Mouse (Mus musculus) T-helper 1 cell (primary cell): ENCODE results near the gene Cox7a2.

Experiments used
- in situ Hi-C: fragments of 300-600 bp; cut with MboI, MseI; formaldehyde crosslinking; loops from one replicate; pipeline ENCODE4 v1.15.1; 2025; ENCODE audit warnings: high pct_unique_total_duplicates

Gene Cox7a2

DNA sequence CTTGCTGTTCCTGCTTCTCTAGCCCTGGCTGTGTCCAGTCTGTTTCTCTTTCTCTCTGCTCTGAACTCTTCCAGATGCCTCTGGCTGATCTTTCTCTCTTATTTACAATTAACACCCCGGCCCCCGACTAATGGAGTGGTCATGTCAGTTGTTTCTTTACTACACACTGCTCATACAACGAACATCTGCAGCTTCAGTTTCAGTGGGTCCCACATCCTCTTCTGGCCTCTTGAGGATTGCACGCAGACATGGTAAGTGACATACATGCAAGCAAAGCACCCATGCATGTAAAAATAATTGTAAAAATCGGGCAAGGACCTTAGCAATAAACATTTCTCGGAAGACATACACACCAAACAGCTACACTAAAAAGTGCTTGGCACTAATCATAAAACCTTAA, 24.1 kb downstream of the Cox7a2 start:
- in situ Hi-C loops = no loop called here

DNA sequence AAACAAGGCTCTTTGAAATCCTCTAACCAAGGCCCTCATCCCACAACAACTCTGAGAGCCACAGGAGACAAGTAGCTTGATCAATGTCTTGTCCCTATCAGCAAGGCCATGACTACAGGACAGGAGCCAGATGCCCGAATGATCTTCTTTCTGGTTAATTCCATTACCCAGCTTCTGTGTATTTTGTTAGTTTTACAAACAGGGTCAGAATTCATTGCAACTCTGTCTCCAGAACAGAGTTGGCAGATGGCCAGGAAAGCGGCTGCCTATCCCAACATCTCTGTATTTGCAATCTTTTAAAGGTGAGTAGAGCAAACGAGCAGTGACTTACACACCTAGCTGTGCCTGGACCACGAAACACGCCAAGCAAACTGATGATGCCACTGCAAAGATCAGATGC, 29.4 kb downstream of the Cox7a2 start:
- in situ Hi-C loops = no loop called here

DNA sequence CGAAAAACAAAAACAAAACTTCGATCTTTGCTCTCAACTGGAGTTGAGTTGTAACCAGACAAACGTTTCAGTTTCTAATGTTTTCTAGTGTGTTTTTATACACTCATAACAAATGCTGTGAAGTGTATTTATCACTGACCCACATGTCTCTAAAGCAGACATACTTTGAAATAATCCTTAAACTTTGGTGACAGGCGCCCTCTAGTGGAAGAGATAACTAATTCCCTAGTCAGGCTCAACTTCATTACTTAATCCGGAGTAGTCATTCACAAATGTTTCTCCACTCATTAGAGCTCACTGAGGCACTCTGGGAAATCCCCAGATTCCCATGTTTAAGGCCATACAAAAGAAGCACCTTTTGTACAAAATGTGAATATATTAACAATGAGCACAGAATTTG, 36.6 kb downstream of the Cox7a2 start:
- in situ Hi-C loops = loop anchor here (5.0 kb wide), 2 partner anchors 106 to 951 kb away; no protein-coding TSS in a partner anchor

DNA sequence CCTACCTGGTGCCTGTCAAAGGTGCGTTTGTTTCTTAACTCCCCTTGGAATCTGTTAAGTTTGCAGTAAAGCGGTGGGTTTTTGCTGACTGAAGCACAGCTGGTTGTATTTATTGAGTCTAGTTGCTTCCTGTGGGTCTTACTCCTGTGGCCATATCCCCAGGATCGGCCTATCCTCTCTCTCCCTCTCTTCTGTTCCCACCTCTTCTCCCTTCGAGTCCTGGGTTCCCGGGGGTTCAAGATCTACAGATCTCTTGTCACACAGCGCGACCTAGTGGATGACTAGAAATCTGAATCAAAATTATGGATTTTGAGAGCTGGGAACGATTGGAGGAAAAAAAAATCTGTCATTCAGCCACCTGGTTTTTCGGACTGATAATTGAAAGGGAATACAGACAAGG, 38.6 kb downstream of the Cox7a2 start:
- in situ Hi-C loops = loop anchor here (5.0 kb wide), 2 partner anchors 104 to 949 kb away; no protein-coding TSS in a partner anchor

DNA sequence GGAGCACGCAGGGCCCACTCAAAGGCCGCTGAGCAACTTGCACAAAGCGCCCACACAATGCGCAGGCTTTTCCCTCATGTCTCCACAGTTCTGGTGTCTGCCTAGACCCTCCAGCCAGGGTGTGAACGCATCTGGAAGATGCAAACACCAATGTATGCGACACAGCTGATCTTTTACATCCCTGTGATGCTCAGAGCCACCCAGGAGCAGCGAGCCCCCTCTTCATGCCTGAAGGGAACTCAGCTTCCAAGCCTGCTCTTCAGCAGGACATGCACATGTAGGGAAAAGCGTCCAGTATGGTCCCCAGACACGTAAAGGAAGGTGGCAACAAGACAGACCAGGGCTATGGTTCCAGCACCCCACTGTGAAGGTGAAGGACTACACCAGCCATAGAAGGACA, 39.5 kb downstream of the Cox7a2 start:
- in situ Hi-C loops = loop anchor here (5.0 kb wide), 2 partner anchors 103 to 948 kb away; no protein-coding TSS in a partner anchor

DNA sequence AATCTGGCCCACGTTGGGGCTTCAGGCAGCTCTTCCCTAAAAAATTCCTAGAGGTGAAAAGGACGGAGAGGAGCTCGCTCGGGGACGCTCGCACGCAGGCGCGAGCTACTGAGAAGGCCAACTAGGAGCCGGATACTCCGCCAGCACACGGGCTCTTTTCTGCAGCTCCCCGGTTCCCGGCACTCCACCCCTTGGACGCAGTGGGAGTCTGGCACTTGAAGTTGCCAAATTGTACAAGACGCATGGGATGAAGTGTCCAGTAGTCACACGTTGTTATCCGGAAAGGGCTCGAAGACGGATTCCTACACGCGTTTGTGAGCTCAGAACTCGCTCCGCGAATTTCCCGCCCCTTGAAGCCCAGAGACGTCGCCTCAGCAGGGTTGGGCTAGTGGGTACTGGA, 40.2 kb downstream of the Cox7a2 start:
- in situ Hi-C loops = no loop called here

DNA sequence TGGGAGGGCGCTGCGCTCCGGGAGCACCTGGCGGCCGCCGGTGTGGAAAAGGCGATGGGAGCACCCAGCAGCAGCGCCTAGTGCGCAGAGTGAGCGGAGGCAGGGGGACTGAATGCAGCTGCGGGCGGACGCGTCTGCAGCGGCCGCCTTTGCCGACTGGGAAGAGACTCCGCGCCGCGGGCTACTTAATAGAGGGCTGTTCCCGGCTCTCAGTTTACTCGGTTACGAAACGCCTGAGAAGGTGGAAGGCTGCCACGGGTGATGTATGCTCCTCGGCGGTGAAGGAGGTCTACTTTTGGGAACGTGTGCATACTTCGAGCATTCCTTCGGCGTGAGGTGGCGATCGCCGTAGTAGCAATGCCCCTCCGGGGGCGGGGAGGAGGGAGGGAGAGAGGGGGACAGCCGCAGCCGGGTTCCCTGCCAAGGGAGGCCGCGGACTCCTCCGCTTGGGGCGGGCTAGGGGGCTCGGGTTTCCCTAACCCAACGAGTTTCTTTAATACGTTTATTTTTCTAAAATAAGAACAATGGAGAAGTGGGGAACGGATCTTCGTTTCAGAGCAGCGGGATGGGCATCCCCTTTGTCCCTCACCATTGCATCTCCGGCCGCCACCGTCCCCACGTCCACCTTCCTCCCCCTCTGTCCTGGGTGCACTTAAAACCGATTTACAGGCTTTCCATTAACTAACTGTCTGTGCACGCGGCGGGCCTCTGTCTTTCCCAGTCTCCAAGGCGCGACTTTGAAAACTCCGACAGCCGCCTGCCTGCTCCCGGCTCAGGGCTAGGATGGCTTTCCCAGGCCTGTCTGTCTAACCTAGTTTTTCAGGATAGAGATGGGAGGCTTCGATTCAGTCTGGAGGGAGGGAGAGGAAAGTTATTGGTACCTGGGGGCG, 41.0 kb downstream of the Cox7a2 start, which contains the start of gene Col12a1:
Gene Col12a1, minus strand, starts transcription at position 351 of the 890 bp plus-strand sequence.
- in situ Hi-C loops = no loop called here

DNA sequence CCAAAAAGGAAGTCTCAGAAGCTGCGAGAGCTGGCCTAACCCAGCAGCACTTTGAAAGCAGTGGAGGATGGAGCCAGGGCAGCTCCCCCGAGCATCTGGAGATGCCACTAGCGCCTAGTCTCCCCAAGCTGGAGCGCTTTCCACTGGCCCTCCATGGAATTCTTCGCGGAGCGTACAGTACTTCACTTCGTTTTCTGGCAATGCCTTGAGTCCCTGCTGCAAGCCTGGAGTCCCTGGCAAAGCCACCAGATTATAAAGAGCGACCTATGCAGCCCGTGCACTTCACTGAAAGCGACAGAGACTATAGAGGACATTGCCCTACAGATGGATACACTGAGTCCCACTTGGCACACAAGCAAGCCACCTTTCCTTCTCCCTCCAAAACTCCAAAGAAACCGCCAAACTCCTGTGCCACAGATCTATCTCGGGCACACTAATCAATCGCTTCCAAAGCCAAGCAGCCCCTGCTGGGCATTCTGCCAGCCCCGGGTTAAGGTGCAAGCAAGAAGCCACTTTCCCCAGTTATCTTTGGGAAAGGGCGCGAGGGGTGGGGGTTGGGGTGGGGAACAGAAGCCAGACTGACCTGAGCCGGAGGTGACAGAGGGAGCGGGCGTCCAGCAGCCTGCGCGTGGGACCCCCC, 41.7 kb downstream of the Cox7a2 start:
- in situ Hi-C loops = no loop called here

DNA sequence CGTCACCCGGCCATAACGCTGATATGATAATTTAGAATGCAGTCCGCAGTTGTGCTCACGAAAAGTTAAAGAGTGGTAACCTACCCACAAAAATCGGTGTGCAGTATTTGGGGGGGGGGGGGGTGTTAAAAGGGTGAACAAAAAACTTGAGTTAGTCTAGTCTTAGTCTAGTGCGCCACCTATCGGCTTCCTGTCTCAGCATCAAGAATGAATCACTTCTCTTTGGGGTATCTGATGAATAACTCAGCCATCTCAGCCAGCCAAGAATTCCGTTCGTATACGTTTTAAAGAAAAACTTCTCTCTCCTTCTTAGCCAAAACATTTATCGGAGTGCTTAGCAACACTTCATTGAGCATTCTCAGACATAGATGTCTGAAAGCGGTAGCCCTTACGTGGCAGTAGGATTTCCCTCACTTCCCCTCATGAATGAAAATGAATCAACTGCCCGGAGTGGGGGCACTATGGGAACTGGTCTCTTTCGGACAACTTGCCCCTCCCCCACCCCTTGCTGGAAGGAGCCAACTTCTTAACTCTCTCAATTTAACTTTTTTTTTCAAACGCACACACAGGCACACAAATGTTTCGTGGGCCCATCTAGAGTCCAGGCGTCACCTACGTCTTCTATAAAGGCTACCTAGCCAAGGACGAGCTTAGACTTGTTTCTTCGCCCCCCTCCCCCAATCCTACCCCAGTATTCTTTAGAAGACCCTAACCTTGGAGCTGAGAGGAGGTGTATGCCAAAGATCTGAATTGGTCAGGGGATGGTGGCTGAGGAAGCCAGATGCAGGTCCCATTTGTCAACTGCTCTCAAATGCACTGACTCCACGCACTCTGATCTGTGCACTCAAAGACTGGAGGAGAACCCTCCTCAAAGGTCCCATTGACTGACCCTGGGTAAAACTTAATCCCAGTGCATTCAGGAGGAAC, 42.5 kb downstream of the Cox7a2 start:
- in situ Hi-C loops = no loop called here

DNA sequence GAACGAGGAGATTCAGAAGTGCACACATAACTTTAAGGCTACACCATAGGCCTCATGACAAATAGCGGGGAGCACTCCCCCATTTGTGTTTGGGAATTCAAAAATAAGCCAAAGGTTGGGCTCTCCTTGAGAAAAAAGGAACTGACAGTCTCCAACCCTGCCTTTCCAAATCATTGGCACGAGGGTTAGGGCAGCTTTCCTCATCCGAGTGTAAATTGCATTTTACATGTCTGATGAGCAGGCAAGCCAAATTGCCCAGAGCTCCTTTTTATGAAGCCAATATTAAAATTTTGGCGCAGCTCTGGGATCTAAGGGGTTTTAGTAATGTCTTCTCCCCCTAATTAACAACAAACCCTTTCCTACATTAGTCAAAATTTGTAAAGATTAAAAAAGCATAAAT, 43.2 kb downstream of the Cox7a2 start:
- in situ Hi-C loops = no loop called here

DNA sequence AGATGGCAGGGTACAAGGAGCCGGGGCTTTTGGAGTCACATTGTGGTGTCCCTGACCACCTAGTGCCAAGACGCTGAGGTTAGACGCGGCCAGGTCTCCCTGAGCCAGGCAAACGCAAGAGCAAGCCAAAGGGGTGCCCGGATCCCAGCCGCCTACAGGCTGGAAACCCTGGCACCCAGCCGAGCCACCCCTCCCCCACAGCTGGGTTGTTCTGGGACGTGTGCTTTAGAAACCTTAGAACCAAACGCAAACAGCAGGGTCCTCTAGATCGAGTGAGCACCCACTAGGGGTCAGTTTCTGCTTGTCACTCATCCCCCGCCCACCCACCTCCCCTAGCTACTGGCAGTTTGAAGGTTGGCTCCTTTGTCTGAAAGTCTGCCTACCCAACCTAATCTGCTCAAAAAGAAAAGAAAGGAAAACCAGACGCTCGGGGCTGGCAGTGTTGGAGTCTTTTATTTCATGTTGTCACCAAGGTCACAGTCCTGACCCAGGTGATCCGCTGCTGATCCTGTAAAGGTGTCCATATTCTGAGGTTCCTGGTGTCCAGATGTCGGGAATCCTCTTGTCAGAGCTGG, 45.1 kb downstream of the Cox7a2 start:
- in situ Hi-C loops = no loop called here
